8 mouse cellular contexts compared by ENCODE assay signal in the genomic region with DNA sequence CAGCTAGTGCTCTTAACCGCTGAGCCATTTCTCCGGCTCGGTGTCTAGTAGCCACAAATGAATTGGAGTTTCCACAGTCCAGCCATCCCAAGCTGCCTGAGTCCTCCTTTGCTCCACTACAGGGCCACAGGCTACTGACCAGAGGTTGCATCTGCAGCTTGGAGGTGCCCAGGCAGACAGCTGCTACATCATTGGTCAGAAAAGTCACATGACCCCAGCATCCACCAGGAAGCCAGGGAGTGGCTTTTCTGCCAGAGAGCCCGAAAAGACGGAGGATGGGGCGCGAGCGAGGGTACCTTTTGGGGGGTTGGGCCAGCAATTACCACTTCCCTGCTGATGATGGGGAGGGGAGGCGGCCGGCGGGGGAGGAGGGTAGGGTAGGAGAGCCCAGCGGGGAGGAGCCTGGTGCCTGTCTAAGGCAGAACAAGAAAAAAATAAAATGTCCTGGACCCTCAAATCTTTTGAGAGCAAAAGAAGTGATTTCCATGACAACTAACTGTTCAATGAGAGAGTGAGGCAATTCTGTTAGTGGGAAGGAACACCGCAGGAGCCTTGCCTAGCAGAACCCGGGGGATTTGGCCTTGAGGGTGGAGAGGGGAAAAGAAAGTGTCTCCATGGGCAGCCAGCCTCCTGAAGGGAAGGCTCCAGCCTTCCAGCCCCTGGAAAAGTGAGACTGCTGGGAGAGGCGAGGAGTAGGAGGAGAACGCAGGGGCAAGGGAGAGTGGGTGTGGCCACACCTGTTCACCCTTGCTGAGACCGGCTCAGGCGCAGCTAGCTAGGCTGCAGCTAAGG. TPM values are rescaled to one million over a fixed set of nuclear protein-coding genes. Genes with fewer than 3 reads are reported as not detected.
DNase-seq lines count a peak whose midpoint lies in the region; ATAC-seq and TF ChIP-seq lines count a peak whose summit lies in the region.

No protein-coding gene starts in this region.

- 0 out of 2 replicates have a peak, but pooled peaks have one; percentile 29 for ATAC-seq in frontal cortex, adult (ENCODE audit: low TSS enrichment)
- peak; percentile 81 for ATAC-seq in hindbrain, embryonic 12.5 days (ENCODE audit: low FRiP score)
- no peak for ATAC-seq in limb, embryonic 15.5 days (ENCODE audit: insufficient number of reproducible peaks, low FRiP score, low TSS enrichment, low read depth)

- WGBS in hindbrain, embryonic 12.5 days = 5% methylated on average over 18 of the region's 18 CpGs
- 3% methylated on average over 18 of the region's 18 CpGs for WGBS in limb, embryonic 15.5 days

- no peak for DNase-seq in frontal cortex, postnatal 36 days (ENCODE audit: low spot score in 2 of 2)
- peak; percentile 59 for DNase-seq in embryo, embryonic 9.5 days (ENCODE audit: extremely low spot score)
- DNase-seq in testis, postnatal 14 days (ENCODE audit: low spot score) = peak; percentile 23
- DNase-seq in frontal cortex, postnatal 25 days (ENCODE audit: low spot score in 2 of 2) = no peak

- no peaks in the 10 kb centered on the region for H3K27me3 ChIP-seq in E14TG2a.4 (ENCODE audit: insufficient read depth, low read length)
- H3K27me3 ChIP-seq in hindbrain, embryonic 12.5 days = no peaks in the 10 kb centered on the region
- H3K27me3 ChIP-seq in limb, embryonic 15.5 days = 0 out of 2 replicates have a peak, but pooled peaks cover 6% of the 10 kb centered on the region

- H3K4me1 ChIP-seq in E14TG2a.4 (replicated peaks; ENCODE audit: low read depth, low read length) = peaks cover 44% of the 10 kb centered on the region
- H3K4me1 ChIP-seq in hindbrain, embryonic 12.5 days = peaks cover 11% of the 10 kb centered on the region
- peaks cover 8% of the 10 kb centered on the region for H3K4me1 ChIP-seq in limb, embryonic 15.5 days

- peak overlapping the region; percentile 19 for H3K27ac ChIP-seq in hindbrain, embryonic 12.5 days
- no peak overlapping the region for H3K27ac ChIP-seq in limb, embryonic 15.5 days

- H3K9me3 ChIP-seq in E14TG2a.4 (ENCODE audit: low read length) = peaks cover 7% of the 10 kb centered on the region
- no peaks in the 10 kb centered on the region for H3K9me3 ChIP-seq in hindbrain, embryonic 12.5 days (replicated peaks)
- no peaks in the 10 kb centered on the region for H3K9me3 ChIP-seq in limb, embryonic 15.5 days

- no peaks in the 10 kb centered on the region for H3K36me3 ChIP-seq in E14TG2a.4 (ENCODE audit: insufficient read depth, low read length)
- no peaks in the 10 kb centered on the region for H3K36me3 ChIP-seq in hindbrain, embryonic 12.5 days
- H3K36me3 ChIP-seq in limb, embryonic 15.5 days = no peaks in the 10 kb centered on the region

- no peak for TF ChIP-seq CTCF in E14TG2a.4 (conservative IDR thresholded peaks at IDR 0.05; ENCODE audit: low read length)

- H3K4me3 ChIP-seq in E14TG2a.4 (replicated peaks; ENCODE audit: low read length) = peak overlapping the region; percentile 68
- peak overlapping the region; percentile 42 for H3K4me3 ChIP-seq in hindbrain, embryonic 12.5 days
- H3K4me3 ChIP-seq in limb, embryonic 15.5 days = peak overlapping the region; percentile 30

- H3K9ac ChIP-seq in hindbrain, embryonic 12.5 days = peak overlapping the region; percentile 58
- H3K9ac ChIP-seq in limb, embryonic 15.5 days = no peak overlapping the region

- peak overlapping the region; percentile 66 for H3K4me2 ChIP-seq in hindbrain, embryonic 12.5 days (replicated peaks)
- H3K4me2 ChIP-seq in limb, embryonic 15.5 days = peak overlapping the region; percentile 42

RNA-seq across cellular contexts. Expression of gene Tmem132b, which starts 57.5 kb away (rescaled TPM):
- 2.4 and 3.1 TPM in 2 replicates for polyA plus RNA-seq in hindbrain, embryonic 12.5 days (2016; fragmentation: Nextera tagmentation; extraction: Ambion mirVana)
- 0.22 and 0.31 TPM in 2 replicates for polyA plus RNA-seq in limb, embryonic 15.5 days (2015; fragmentation: Nextera tagmentation; extraction: Ambion mirVana)

Comparison
In these comparisons a context has a peak if more than half of its experiments do, and no peak if none do; other contexts are left out.
1. DNase-seq: peak in embryo, embryonic 9.5 days (single experiment) and testis, postnatal 14 days (single experiment); none in frontal cortex, postnatal 36 days (0 of 2) and frontal cortex, postnatal 25 days (0 of 2).
2. Peak in every context shown above with its lines, with median percentiles within 50 percentile points of each other: H3K4me3 ChIP-seq.